Mouse (Mus musculus) embryonic facial prominence, embryonic 12.5 days (tissue): ENCODE results near the gene March10. TPM values are rescaled to one million over a fixed set of nuclear protein-coding genes. Genes with fewer than 3 reads are reported as not detected.
A peak's percentile ranks its signal among the peaks of the same experiment; 100 is the strongest.

Experiments used
- ATAC-seq: fragments of 200-750 bp; cut with Nextera tagmentation; 2 replicates; pipeline ENCODE4 v1.8.0; 2017; ENCODE audit not compliant: insufficient number of reproducible peaks, insufficient read depth, low FRiP score, low TSS enrichment
- H3K27ac ChIP-seq: fragments of 300-500 bp; sonication (generic); 2 replicates; pipeline ENCODE4 v1.5.1; 2016; ENCODE audit warnings: mild to moderate bottlenecking
- H3K27me3 ChIP-seq: fragments of 300-500 bp; sonication (generic); 2 replicates; pipeline ENCODE4 v1.6.1; 2016; ENCODE audit warnings: mild to moderate bottlenecking, moderate library complexity
- H3K36me3 ChIP-seq: fragments of 300-500 bp; sonication (generic); 2 replicates; pipeline ENCODE4 v1.6.1; 2016; ENCODE audit warnings: mild to moderate bottlenecking
- H3K4me1 ChIP-seq: fragments of 300-500 bp; sonication (generic); 2 replicates; pipeline ENCODE4 v1.6.1; 2016
- H3K4me2 ChIP-seq: fragments of 300-500 bp; sonication (generic); replicated peaks from 2 replicates; pipeline ENCODE4 v1.6.1; 2016; ENCODE audit warnings: mild to moderate bottlenecking, moderate library complexity
- H3K4me3 ChIP-seq: fragments of 300-500 bp; sonication (generic); 2 replicates; pipeline ENCODE4 v1.5.1; 2016; ENCODE audit warnings: mild to moderate bottlenecking
- H3K9ac ChIP-seq: fragments of 300-500 bp; sonication (generic); 2 replicates; pipeline ENCODE4 v1.6.1; 2016; ENCODE audit warnings: mild to moderate bottlenecking, moderate library complexity
- H3K9me3 ChIP-seq: fragments of 300-500 bp; sonication (generic); 2 replicates; pipeline ENCODE4 v1.6.1; 2016; ENCODE audit warnings: mild to moderate bottlenecking, moderate library complexity
- WGBS: fragments of 180-500 bp; shearing (Covaris S2); methylation state at CpG from one replicate; pipeline ENCODE4 v1.1.7; 2016; 5-methylcytosine and 5-hydroxymethylcytosine counted together
- polyA plus RNA-seq: library from polyadenylated mRNA; unstranded; fragments of >200 nt; fragmentation: Nextera tagmentation; extraction: Ambion mirVana; gene quantifications from 2 replicates; pipeline ENCODE4 v1.2.1, GENCODE M21; 2016

The March10 gene
- 0.18 TPM in 1 of 2 replicates, not detected in the other for polyA plus RNA-seq

DNA sequence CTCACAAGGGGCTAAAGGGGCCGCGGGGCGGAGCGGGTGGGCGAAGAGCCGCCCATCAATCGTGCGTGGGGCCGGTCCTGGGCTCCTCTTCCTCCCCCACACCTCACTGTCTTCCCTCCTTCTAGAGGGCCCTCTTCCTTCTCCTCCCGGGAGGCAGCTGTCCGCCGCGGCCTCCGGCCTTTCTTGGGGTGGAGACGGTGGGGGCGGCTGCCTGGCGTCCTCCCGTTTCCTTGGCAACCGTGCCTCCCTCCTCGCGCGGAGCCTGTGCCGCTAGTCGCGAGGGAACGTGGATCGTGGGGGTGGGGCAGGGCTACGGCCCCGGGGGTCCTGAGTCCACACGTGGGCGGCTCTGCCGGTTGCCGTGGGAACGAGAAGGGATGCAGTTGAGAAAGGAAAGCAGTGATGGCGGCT lies at the start of gene March10:
TSS of gene March10 (minus strand) at position 239 of the 411 bp plus-strand sequence.
- H3K36me3 ChIP-seq, result no peaks in the 10 kb centered on the region
- H3K27ac ChIP-seq, result 0 out of 2 replicates have a peak within 1 kb of the TSS, but pooled peaks have one; percentile 41

DNA sequence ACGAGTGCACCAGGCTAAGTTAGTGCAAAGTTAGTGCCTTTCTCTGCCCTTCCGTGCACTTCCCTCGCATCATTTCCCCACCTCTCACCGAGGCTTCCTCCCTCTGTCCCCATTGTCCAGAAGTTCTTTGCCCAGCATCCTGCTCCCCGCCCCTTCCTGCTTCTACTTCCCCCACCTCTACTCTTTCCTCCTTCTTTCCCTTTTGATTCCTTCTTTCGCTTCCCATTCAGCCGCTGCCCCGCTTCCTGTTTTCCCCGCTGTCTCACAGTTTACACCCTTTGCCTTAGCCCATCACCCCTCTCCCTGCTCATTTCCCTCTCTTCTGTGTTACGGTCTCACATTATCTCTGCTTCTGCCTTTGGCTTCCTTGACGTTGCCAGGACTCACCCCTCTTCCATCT lies 49.8 kb upstream of the March10 start:
- H3K27ac ChIP-seq, result 0 out of 2 replicates have a peak overlapping the region, but pooled peaks have one; percentile 71
- H3K4me1 ChIP-seq, result peaks cover 37% of the 10 kb centered on the region
- H3K4me2 ChIP-seq, result no peak overlapping the region
- no peaks in the 10 kb centered on the region for H3K36me3 ChIP-seq
- no peaks in the 10 kb centered on the region for H3K27me3 ChIP-seq
- H3K4me3 ChIP-seq, result no peak overlapping the region
- 84% methylated on average over 11 of the region's 11 CpGs for WGBS
- no peak overlapping the region for H3K9ac ChIP-seq
- no peak for ATAC-seq
- no peaks in the 10 kb centered on the region for H3K9me3 ChIP-seq

More for the DNA sequence above, at the start of gene March10:
- ATAC-seq, result no peak
- H3K4me2 ChIP-seq, result peak within 1 kb of the TSS; percentile 93
- H3K4me3 ChIP-seq, result peak within 1 kb of the TSS; percentile 57
- WGBS, result under 1% methylated on average over 34 of the region's 35 CpGs
- H3K9ac ChIP-seq, result peak within 1 kb of the TSS; percentile 63
- H3K4me1 ChIP-seq, result peaks cover 5% of the 10 kb centered on the region; the same call in 1 of the 2 replicates
- no peaks in the 10 kb centered on the region for H3K27me3 ChIP-seq
- H3K9me3 ChIP-seq, result no peaks in the 10 kb centered on the region

DNA sequence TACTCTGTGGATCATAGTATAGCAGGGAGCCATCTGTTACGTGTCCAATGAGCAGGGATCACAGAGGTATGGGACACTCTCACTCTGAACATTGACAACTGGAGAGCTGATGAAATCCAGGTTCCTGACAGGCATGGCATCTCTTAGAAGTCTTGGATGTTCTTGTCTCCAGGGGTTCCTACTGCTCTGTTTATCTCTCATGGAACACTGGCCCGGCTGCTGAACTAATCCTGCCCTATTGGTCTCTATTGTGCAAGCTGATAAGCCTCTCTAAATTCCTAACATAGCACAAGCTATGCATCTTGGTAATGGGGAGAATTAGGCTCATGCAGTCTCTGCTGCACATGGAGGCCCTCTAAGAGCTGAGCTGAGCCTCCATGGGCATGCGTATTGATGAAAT lies 48.5 kb upstream of the March10 start:
- WGBS, result 71% methylated on average over 3 of the region's 3 CpGs
- H3K27me3 ChIP-seq, result no peaks in the 10 kb centered on the region
- H3K4me1 ChIP-seq, result peaks cover 31% of the 10 kb centered on the region

DNA sequence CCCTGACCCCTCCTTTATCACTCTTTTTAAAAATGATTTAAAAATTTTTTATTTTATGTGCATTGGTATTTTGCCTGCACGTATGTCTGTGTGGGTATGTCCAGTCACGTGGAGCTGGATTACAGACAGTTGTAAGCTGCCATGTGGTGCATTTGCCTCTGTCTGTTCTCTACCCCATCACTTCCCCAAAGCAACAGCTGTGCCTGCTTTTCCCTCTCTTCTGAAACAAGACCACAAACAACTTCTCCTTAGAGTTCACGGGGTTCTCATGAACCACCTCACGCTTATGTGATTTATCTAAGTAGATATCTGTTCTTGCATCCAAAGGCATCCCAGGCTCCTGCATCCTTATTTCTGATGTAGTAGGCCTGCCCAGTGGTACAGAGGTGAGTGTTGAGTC lies 45.8 kb upstream of the March10 start:
- no peak for ATAC-seq
- Histone ChIP-seq H3K9me3 (no peaks in the 10 kb centered on the region), H3K27ac (no peak overlapping the region), H3K27me3 (no peaks in the 10 kb centered on the region), H3K9ac (no peak overlapping the region), H3K36me3 (no peaks in the 10 kb centered on the region), H3K4me2 (no peak overlapping the region), H3K4me3 (no peak overlapping the region), H3K4me1 (peaks cover 15% of the 10 kb centered on the region)
- WGBS, result 81% methylated on average over 4 of the region's 4 CpGs

More for the DNA sequence above, 48.5 kb upstream of the March10 start:
- no peaks in the 10 kb centered on the region for H3K36me3 ChIP-seq
- no peaks in the 10 kb centered on the region for H3K9me3 ChIP-seq
- no peak overlapping the region for H3K4me3 ChIP-seq
- H3K27ac ChIP-seq, result no peak overlapping the region
- ATAC-seq, result no peak
- no peak overlapping the region for H3K4me2 ChIP-seq
- no peak overlapping the region for H3K9ac ChIP-seq

DNA sequence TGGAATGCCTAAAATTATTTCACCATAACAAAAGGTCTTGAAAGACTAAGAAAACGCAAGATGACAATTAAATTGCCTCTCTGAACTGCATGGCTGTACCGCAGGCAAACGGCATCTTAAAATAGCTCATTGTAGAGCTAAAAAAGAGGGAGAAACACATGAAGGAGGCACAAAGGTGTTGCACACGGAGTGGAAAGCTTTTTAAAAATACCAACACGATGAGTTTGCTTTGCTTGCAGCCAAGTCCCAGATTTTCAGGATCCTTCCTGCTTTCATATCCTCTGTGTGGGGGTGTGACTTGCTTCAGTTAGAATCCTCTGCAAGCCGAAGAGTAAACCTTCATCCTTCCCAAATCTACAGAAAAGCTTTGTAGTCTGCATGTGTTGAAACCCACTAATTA lies 41.0 kb upstream of the March10 start:
- no peak for ATAC-seq
- no peak overlapping the region for H3K27ac ChIP-seq
- H3K27me3 ChIP-seq, result no peaks in the 10 kb centered on the region
- H3K4me3 ChIP-seq, result no peak overlapping the region
- no peaks in the 10 kb centered on the region for H3K9me3 ChIP-seq
- WGBS, result 63% methylated on average over 6 of the region's 6 CpGs
- H3K36me3 ChIP-seq, result no peaks in the 10 kb centered on the region
- no peak overlapping the region for H3K4me2 ChIP-seq
- H3K9ac ChIP-seq, result no peak overlapping the region
- peaks cover 29% of the 10 kb centered on the region for H3K4me1 ChIP-seq

DNA sequence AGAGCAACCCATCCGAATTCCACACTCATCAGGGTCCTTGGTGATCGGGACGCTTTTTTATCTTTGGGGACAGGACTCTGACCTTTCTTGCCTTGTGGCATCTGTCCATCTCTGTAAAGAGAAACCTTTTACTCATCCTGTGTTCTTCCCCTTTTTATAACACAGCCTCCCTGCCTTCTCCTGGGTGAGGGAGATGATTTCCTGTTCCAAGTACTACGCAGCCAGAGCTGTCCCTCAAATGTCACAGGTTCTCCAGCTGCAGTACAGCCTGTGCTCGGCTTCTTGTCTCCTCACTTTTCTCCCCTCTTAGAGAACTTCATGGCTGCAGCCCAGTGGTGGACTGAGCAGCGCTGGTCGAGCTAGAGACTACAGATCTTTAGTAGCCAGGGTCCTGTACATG lies 40.1 kb upstream of the March10 start:
- Histone ChIP-seq H3K27ac (no peak overlapping the region), H3K36me3 (no peaks in the 10 kb centered on the region), H3K4me3 (no peak overlapping the region), H3K9ac (no peak overlapping the region), H3K4me1 (peaks cover 29% of the 10 kb centered on the region), H3K27me3 (no peaks in the 10 kb centered on the region), H3K4me2 (no peak overlapping the region), H3K9me3 (no peaks in the 10 kb centered on the region)
- ATAC-seq, result no peak
- 49% methylated on average over 7 of the region's 7 CpGs for WGBS

DNA sequence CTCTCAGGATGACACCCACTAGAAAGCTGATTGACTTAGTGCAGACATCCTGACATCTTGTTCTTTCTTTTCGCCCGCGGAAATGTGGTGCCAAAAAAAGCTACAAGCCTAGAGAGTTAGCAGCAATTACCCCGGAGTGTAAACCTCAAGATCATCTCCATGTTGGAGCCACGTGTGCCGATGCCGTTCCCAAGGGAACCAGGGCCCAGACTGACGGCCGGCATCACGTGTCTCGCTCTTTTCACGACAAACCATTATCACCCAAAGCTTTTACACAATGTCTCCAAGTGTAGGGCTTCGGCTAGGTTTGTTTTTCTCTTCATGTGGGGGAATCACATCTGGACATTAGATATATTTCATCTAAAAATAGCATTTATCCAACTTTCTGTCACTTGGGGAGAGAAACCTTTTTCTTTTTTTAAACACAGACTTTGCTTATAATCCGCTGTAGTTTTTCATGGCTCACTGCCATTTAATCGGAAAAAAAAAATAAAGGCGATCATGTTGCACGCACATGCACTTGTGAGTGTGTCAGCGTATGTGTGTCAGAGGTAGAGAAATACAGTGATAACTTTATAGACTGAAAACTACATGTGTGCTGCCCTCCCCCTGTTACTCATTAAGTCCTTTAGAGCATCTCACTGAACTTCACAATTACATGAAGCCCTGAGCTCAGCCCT lies 39.2 kb upstream of the March10 start:
- no peaks in the 10 kb centered on the region for H3K36me3 ChIP-seq
- 46% methylated on average over 18 of the region's 18 CpGs for WGBS
- ATAC-seq, result no peak
- H3K27ac ChIP-seq, result peak overlapping the region; percentile 8; the same call in 1 of the 2 replicates
- H3K9ac ChIP-seq, result no peak overlapping the region
- no peaks in the 10 kb centered on the region for H3K9me3 ChIP-seq
- peak overlapping the region; percentile 22 for H3K4me2 ChIP-seq
- no peaks in the 10 kb centered on the region for H3K27me3 ChIP-seq
- H3K4me3 ChIP-seq, result no peak overlapping the region
- H3K4me1 ChIP-seq, result peaks cover 29% of the 10 kb centered on the region

DNA sequence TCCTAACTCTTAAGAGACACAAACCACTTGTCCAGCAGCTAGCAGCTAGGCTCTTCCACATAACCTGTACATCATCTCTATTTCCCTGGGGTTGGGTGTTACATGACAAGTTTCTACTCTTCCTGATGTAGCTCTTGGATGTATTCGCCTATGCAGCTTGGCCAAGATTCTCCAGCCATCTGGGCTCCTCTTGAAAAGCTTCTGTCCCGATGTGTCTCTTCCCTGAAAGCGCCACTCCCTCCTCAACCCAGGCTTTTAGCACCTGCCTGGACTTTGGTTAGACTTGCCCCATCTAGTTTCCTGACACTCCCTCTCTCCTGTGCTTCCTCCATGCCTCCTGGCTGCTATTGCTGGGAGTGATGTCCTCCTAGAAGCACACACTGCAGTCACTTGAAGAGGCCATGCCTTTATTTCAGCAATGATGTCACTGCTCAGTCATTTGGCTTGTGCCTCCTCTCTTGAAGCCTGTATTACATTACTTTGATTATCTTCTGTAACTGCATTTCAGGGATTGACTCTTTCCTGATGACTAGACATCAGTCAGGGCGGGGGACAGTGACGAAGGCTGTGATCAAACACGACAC lies 38.3 kb upstream of the March10 start:
- no peak overlapping the region for H3K27ac ChIP-seq
- H3K4me1 ChIP-seq, result peaks cover 29% of the 10 kb centered on the region
- no peaks in the 10 kb centered on the region for H3K27me3 ChIP-seq
- H3K9ac ChIP-seq, result no peak overlapping the region
- H3K36me3 ChIP-seq, result no peaks in the 10 kb centered on the region
- no peak overlapping the region for H3K4me3 ChIP-seq
- H3K4me2 ChIP-seq, result no peak overlapping the region
- ATAC-seq, result 0 out of 2 replicates have a peak, but pooled peaks have one; percentile 41
- H3K9me3 ChIP-seq, result no peaks in the 10 kb centered on the region
- WGBS, result 78% methylated on average over 6 of the region's 6 CpGs

DNA sequence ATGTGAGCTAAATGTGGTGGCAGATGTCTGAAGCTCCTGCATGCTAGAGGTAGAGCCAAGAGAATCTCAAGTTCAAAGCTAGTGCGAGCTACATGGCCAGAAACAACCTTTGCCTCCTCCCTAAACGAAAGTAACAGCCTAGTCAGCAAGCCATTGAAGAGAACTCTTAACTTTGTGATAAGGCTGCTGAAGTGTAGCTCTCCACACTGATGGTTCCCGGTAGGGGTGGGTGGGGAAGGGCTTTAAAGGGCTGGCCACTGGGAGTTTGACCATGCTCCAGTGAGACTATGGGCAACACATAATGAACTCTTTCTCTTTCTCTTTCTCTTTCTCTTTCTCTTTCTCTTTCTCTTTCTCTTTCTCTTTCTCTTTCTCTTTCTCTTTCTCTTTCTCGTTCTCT lies 35.9 kb upstream of the March10 start:
- Histone ChIP-seq H3K9ac (no peak overlapping the region), H3K36me3 (no peaks in the 10 kb centered on the region), H3K9me3 (no peaks in the 10 kb centered on the region), H3K4me3 (no peak overlapping the region), H3K4me2 (no peak overlapping the region), H3K27me3 (no peaks in the 10 kb centered on the region), H3K4me1 (peaks cover 25% of the 10 kb centered on the region), H3K27ac (no peak overlapping the region)
- WGBS, result 87% methylated on average over 4 of the region's 4 CpGs
- no peak for ATAC-seq

DNA sequence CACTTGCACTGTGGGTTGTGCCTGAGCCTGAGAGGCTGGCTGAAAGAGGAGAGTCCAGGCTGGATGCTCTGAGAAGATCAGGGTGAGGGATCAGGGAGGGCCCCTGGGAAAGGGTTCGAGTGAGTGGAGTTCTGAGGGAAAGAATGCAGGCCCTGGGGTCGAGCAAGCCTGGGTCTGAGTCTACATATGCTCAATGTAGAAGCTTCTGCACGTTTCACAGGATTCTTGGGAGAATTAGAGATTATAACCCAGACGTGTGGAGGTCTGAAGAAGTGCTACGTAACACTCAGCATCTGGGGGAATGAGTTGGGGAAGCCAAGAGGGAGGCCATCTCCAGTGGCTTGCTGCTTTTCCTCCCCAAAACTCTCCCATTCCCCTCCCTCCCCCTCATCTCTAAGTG lies 34.4 kb upstream of the March10 start:
- Histone ChIP-seq H3K9ac (no peak overlapping the region), H3K9me3 (no peaks in the 10 kb centered on the region), H3K36me3 (no peaks in the 10 kb centered on the region), H3K4me2 (no peak overlapping the region), H3K27me3 (no peaks in the 10 kb centered on the region), H3K27ac (no peak overlapping the region), H3K4me1 (peaks cover 15% of the 10 kb centered on the region), H3K4me3 (no peak overlapping the region)
- ATAC-seq, result no peak
- WGBS, result 55% methylated on average over 5 of the region's 5 CpGs

DNA sequence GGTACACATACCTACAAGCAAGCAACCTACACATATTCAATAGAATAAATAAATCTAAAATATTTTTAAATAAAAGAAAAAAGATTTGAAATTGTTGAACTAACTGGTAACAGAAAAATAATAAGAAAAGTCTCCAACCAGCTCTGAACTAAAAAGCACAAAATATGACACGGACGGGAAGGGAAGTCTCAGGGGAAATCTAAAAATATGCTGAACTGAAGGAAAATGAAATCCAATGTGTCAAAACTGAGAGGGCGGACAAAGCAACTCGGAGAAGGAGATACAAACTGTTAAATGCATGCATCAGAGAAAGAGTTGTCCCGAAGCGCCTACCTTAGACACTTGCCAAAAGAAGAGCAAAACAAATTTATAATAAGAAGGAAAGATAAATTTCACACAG lies 28.9 kb upstream of the March10 start:
- Histone ChIP-seq H3K9me3 (no peaks in the 10 kb centered on the region), H3K27me3 (no peaks in the 10 kb centered on the region), H3K27ac (no peak overlapping the region), H3K4me1 (no peaks in the 10 kb centered on the region), H3K36me3 (no peaks in the 10 kb centered on the region), H3K4me2 (no peak overlapping the region), H3K9ac (no peak overlapping the region), H3K4me3 (no peak overlapping the region)
- WGBS, result 78% methylated on average over 6 of the region's 6 CpGs
- ATAC-seq, result no peak

DNA sequence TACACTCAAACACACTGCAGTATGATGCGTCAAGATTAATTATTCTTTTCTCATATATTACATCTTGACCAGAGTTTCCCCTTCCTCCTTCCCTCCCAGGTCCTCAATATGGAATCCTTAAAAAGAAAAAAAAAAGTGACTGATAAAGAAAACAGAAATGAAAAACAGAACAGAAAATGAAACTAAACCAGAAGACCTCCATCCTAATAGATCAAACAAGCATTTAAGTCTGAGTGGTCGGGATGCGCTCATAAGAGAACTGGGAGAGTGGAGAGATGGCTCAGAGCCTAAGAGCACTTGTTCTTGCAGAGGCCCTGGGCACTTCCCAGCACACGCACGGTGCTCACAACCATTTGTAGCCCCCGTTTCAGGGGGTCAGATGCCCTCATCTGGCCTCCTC lies 28.5 kb upstream of the March10 start:
- H3K9ac ChIP-seq, result no peak overlapping the region
- H3K4me2 ChIP-seq, result no peak overlapping the region
- 71% methylated on average over 6 of the region's 6 CpGs for WGBS
- no peak for ATAC-seq
- H3K4me3 ChIP-seq, result no peak overlapping the region
- no peaks in the 10 kb centered on the region for H3K9me3 ChIP-seq
- no peaks in the 10 kb centered on the region for H3K27me3 ChIP-seq
- no peaks in the 10 kb centered on the region for H3K36me3 ChIP-seq
- no peak overlapping the region for H3K27ac ChIP-seq
- no peaks in the 10 kb centered on the region for H3K4me1 ChIP-seq
